Mouse (Mus musculus) lung, embryonic 15.5 days (tissue): Measurements from ENCODE around the gene AL731706.1. TPM values are rescaled to one million over a fixed set of nuclear protein-coding genes. Genes with fewer than 3 reads are reported as not detected.

Experiments
- ATAC-seq: fragments of 200-750 bp; cut with Nextera tagmentation; 2 replicates; pipeline ENCODE4 v1.8.0; 2017; ENCODE audit warnings: moderate number of reproducible peaks, borderline replicate concordance; ENCODE audit not compliant: low FRiP score, low TSS enrichment; ENCODE audit errors: extremely low read depth
- H3K27ac ChIP-seq: fragments of 300-500 bp; sonication (generic); 2 replicates; pipeline ENCODE4 v1.5.1; 2015; ENCODE audit warnings: moderate library complexity, mild to moderate bottlenecking, inconsistent platforms
- H3K27me3 ChIP-seq: fragments of 300-500 bp; sonication (generic); 2 replicates; pipeline ENCODE4 v1.6.1; 2015; ENCODE audit warnings: inconsistent platforms
- H3K36me3 ChIP-seq: fragments of 300-500 bp; sonication (generic); 2 replicates; pipeline ENCODE4 v1.6.1; 2015; ENCODE audit warnings: inconsistent platforms
- H3K4me1 ChIP-seq: fragments of 300-500 bp; sonication (generic); 2 replicates; pipeline ENCODE4 v1.6.1; 2015; ENCODE audit warnings: inconsistent platforms
- H3K4me2 ChIP-seq: fragments of 300-500 bp; sonication (generic); 2 replicates; pipeline ENCODE4 v1.6.1; 2015; ENCODE audit warnings: inconsistent platforms, mild to moderate bottlenecking, moderate library complexity
- H3K4me3 ChIP-seq: fragments of 300-500 bp; sonication (generic); 2 replicates; pipeline ENCODE4 v1.5.1; 2015; ENCODE audit warnings: mild to moderate bottlenecking, inconsistent platforms
- H3K9ac ChIP-seq: fragments of 300-500 bp; sonication (generic); 2 replicates; pipeline ENCODE4 v1.6.1; 2015; ENCODE audit warnings: inconsistent platforms
- H3K9me3 ChIP-seq: fragments of 300-500 bp; sonication (generic); 2 replicates; pipeline ENCODE4 v1.6.1; 2016; ENCODE audit warnings: inconsistent platforms
- WGBS: fragments of 180-500 bp; shearing (Covaris S2); methylation state at CpG from one replicate; pipeline ENCODE4 v1.1.7; 2015; 5-methylcytosine and 5-hydroxymethylcytosine counted together
- polyA plus RNA-seq: library from polyadenylated mRNA; unstranded; fragments of >200 nt; fragmentation: Nextera tagmentation; extraction: Ambion mirVana; gene quantifications from 2 replicates; pipeline ENCODE4 v1.2.1, GENCODE M21; 2015

Gene AL731706.1
- polyA plus RNA-seq: 25.1 and 31.7 TPM in 2 replicates

- peak within 1 kb of the TSS; percentile 97 for H3K27ac ChIP-seq
- under 1% methylated on average over 49 of the region's 49 CpGs for WGBS
- peak within 1 kb of the TSS; percentile 51 for H3K4me2 ChIP-seq
- ATAC-seq: peak; percentile 98
- peak within 1 kb of the TSS; percentile 91 for H3K4me3 ChIP-seq
- peaks cover 11% of the 10 kb centered on the region for H3K4me1 ChIP-seq
- no peaks in the 10 kb centered on the region for H3K36me3 ChIP-seq
- H3K9ac ChIP-seq: peak within 1 kb of the TSS; percentile 85
- H3K27me3 ChIP-seq: no peaks in the 10 kb centered on the region
- no peaks in the 10 kb centered on the region for H3K9me3 ChIP-seq
Measured at GRCm38 (mm10) chr2:136891068-136891950, at the start of gene AL731706.1, which contains the start of the genes Slx4ip and Mkks. TSS of gene AL731706.1 (minus strand) at chr2:136891389. TSS of gene Slx4ip (plus strand) at chr2:136891218. TSS of gene Mkks (minus strand) at chr2:136891389.

- no peaks in the 10 kb centered on the region for H3K4me1 ChIP-seq
- no peak overlapping the region for H3K27ac ChIP-seq
- WGBS: 86% methylated on average over 1 of the region's 1 CpGs
- H3K9ac ChIP-seq: no peak overlapping the region
- H3K4me2 ChIP-seq: no peak overlapping the region
- ATAC-seq: no peak
- no peaks in the 10 kb centered on the region for H3K9me3 ChIP-seq
- no peak overlapping the region for H3K4me3 ChIP-seq
- no peaks in the 10 kb centered on the region for H3K36me3 ChIP-seq
- H3K27me3 ChIP-seq: no peaks in the 10 kb centered on the region
Measured at GRCm38 (mm10) chr2:136938249-136938648, 47.1 kb upstream of the AL731706.1 start.

- 85% methylated on average over 4 of the region's 4 CpGs for WGBS
- Histone ChIP-seq H3K9ac (no peak overlapping the region), H3K9me3 (no peaks in the 10 kb centered on the region), H3K4me3 (no peak overlapping the region), H3K4me2 (no peak overlapping the region), H3K27ac (no peak overlapping the region), H3K36me3 (no peaks in the 10 kb centered on the region), H3K4me1 (no peaks in the 10 kb centered on the region), H3K27me3 (no peaks in the 10 kb centered on the region)
- no peak for ATAC-seq
Measured at GRCm38 (mm10) chr2:136936391-136937288, 45.5 kb upstream of the AL731706.1 start.

- H3K9ac ChIP-seq: no peak overlapping the region
- WGBS: 25% methylated on average over 4 of the region's 4 CpGs
- H3K27me3 ChIP-seq: no peaks in the 10 kb centered on the region
- ATAC-seq: peak; percentile 69; the same call in 1 of the 2 replicates
- H3K36me3 ChIP-seq: no peaks in the 10 kb centered on the region
- H3K4me1 ChIP-seq: peaks cover 8% of the 10 kb centered on the region
- no peaks in the 10 kb centered on the region for H3K9me3 ChIP-seq
- no peak overlapping the region for H3K27ac ChIP-seq
- H3K4me3 ChIP-seq: no peak overlapping the region
- H3K4me2 ChIP-seq: no peak overlapping the region
Measured at GRCm38 (mm10) chr2:136921003-136921408, 29.8 kb upstream of the AL731706.1 start.

GRCm38 (mm10) chr2:136920257-136920993 lies 29.2 kb upstream of the AL731706.1 start:
- Histone ChIP-seq H3K4me3 (no peak overlapping the region), H3K36me3 (no peaks in the 10 kb centered on the region), H3K27ac (no peak overlapping the region), H3K27me3 (no peaks in the 10 kb centered on the region), H3K4me2 (no peak overlapping the region), H3K9me3 (no peaks in the 10 kb centered on the region), H3K4me1 (peaks cover 8% of the 10 kb centered on the region), H3K9ac (no peak overlapping the region)
- 69% methylated on average over 3 of the region's 3 CpGs for WGBS
- ATAC-seq: no peak

- Histone ChIP-seq H3K27ac (no peak overlapping the region), H3K4me1 (peaks cover 8% of the 10 kb centered on the region), H3K27me3 (no peaks in the 10 kb centered on the region), H3K4me3 (no peak overlapping the region), H3K4me2 (no peak overlapping the region), H3K36me3 (no peaks in the 10 kb centered on the region), H3K9me3 (no peaks in the 10 kb centered on the region), H3K9ac (no peak overlapping the region)
- ATAC-seq: no peak
- WGBS: 91% methylated on average over 1 of the region's 1 CpGs
Measured at GRCm38 (mm10) chr2:136919433-136919832, 28.2 kb upstream of the AL731706.1 start.

- no peaks in the 10 kb centered on the region for H3K27me3 ChIP-seq
- no peak overlapping the region for H3K4me3 ChIP-seq
- no peaks in the 10 kb centered on the region for H3K9me3 ChIP-seq
- 42% methylated on average over 3 of the region's 3 CpGs for WGBS
- no peak for ATAC-seq
- H3K36me3 ChIP-seq: no peaks in the 10 kb centered on the region
- H3K9ac ChIP-seq: no peak overlapping the region
- H3K4me2 ChIP-seq: no peak overlapping the region
- peaks cover 24% of the 10 kb centered on the region for H3K4me1 ChIP-seq
- no peak overlapping the region for H3K27ac ChIP-seq
Measured at GRCm38 (mm10) chr2:136914334-136914902, 23.2 kb upstream of the AL731706.1 start.

- no peaks in the 10 kb centered on the region for H3K36me3 ChIP-seq
- 61% methylated on average over 3 of the region's 3 CpGs for WGBS
- no peak overlapping the region for H3K9ac ChIP-seq
- H3K4me3 ChIP-seq: no peak overlapping the region
- no peaks in the 10 kb centered on the region for H3K27me3 ChIP-seq
- H3K27ac ChIP-seq: peak overlapping the region; percentile 47; the same call in 1 of the 2 replicates
- no peak overlapping the region for H3K4me2 ChIP-seq
- H3K4me1 ChIP-seq: peaks cover 24% of the 10 kb centered on the region
- H3K9me3 ChIP-seq: no peaks in the 10 kb centered on the region
- no peak for ATAC-seq
Measured at GRCm38 (mm10) chr2:136913021-136913420, 21.8 kb upstream of the AL731706.1 start.

- H3K9me3 ChIP-seq: no peaks in the 10 kb centered on the region
- no peak overlapping the region for H3K9ac ChIP-seq
- H3K36me3 ChIP-seq: no peaks in the 10 kb centered on the region
- H3K27me3 ChIP-seq: no peaks in the 10 kb centered on the region
- 17% methylated on average over 4 of the region's 4 CpGs for WGBS
- H3K27ac ChIP-seq: peak overlapping the region; percentile 43
- H3K4me1 ChIP-seq: peaks cover 24% of the 10 kb centered on the region
- peak; percentile 50; the same call in 1 of the 2 replicates for ATAC-seq
- H3K4me2 ChIP-seq: no peak overlapping the region
- H3K4me3 ChIP-seq: no peak overlapping the region
Measured at GRCm38 (mm10) chr2:136911958-136912411, 20.8 kb upstream of the AL731706.1 start.

- 79% methylated on average over 2 of the region's 2 CpGs for WGBS
- Histone ChIP-seq H3K9me3 (no peaks in the 10 kb centered on the region), H3K27me3 (no peaks in the 10 kb centered on the region), H3K27ac (no peak overlapping the region), H3K4me3 (no peak overlapping the region), H3K36me3 (peaks cover 3% of the 10 kb centered on the region; the same call in 1 of the 2 replicates), H3K9ac (no peak overlapping the region), H3K4me1 (peaks cover 24% of the 10 kb centered on the region), H3K4me2 (no peak overlapping the region)
- no peak for ATAC-seq
Measured at GRCm38 (mm10) chr2:136909298-136909697, 18.1 kb upstream of the AL731706.1 start.

GRCm38 (mm10) chr2:136908596-136908995 lies 17.4 kb upstream of the AL731706.1 start:
- Histone ChIP-seq H3K27me3 (no peaks in the 10 kb centered on the region), H3K27ac (no peak overlapping the region), H3K4me3 (no peak overlapping the region), H3K4me1 (peaks cover 21% of the 10 kb centered on the region), H3K9me3 (no peaks in the 10 kb centered on the region), H3K4me2 (no peak overlapping the region), H3K9ac (no peak overlapping the region), H3K36me3 (peaks cover 3% of the 10 kb centered on the region; the same call in 1 of the 2 replicates)
- WGBS: 75% methylated on average over 3 of the region's 3 CpGs
- no peak for ATAC-seq
